Mouse (Mus musculus): Measurements from ENCODE around the gene Hipk4. TPM values are rescaled to one million over a fixed set of nuclear protein-coding genes. Genes with fewer than 3 reads are reported as not detected.
"Not testable (repeated sequence)": the region's sequence is repeated elsewhere in the genome, so short reads cannot be mapped to it uniquely, and the experiment has no call there.

Hipk4 gene
- polyA plus RNA-seq, 1 experiment from 2014 or later, result 0.23 TPM

GRCm38 (mm10) chr7:27486102-27486769 is 36.8 kb upstream of the Hipk4 start:
- Histone ChIP-seq H3K4me2 (peak overlapping the region; percentile 94), H3K36me3 (peaks cover 15% of the 10 kb centered on the region), H3K4me3 (peak overlapping the region; percentile 87), H3K9ac (peak overlapping the region; percentile 91), H3K9me3 (replicated peaks) (no peaks in the 10 kb centered on the region), H3K27ac (peak overlapping the region; percentile 95), H3K27me3 (replicated peaks) (no peaks in the 10 kb centered on the region), H3K4me1 (peaks cover 81% of the 10 kb centered on the region)
- ATAC-seq, result no peak
- WGBS (ENCODE audit: insufficient replicate concordance), result 2% methylated on average over 13 of the region's 13 CpGs

- Histone ChIP-seq H3K9ac (peak within 1 kb of the TSS; percentile 91), H3K4me2 (peak within 1 kb of the TSS; percentile 94), H3K36me3 (peaks cover 15% of the 10 kb centered on the region), H3K27ac (peak within 1 kb of the TSS; percentile 95), H3K4me1 (peaks cover 81% of the 10 kb centered on the region), H3K4me3 (peak within 1 kb of the TSS; percentile 87), H3K9me3 (replicated peaks) (no peaks in the 10 kb centered on the region), H3K27me3 (replicated peaks) (no peaks in the 10 kb centered on the region)
- under 1% methylated on average over 79 of the region's 80 CpGs for WGBS (ENCODE audit: insufficient replicate concordance)
- peak; percentile 81 for ATAC-seq
Observed at GRCm38 (mm10) chr7:27486770-27487697, 36.0 kb upstream of the Hipk4 start, which contains the start of gene Sertad1. Sertad1 (plus strand) TSS chr7:27486910.

GRCm38 (mm10) chr7:27487740-27488268 is 35.3 kb upstream of the Hipk4 start:
- peaks cover 81% of the 10 kb centered on the region for H3K4me1 ChIP-seq
- no peak for ATAC-seq

DNA sequence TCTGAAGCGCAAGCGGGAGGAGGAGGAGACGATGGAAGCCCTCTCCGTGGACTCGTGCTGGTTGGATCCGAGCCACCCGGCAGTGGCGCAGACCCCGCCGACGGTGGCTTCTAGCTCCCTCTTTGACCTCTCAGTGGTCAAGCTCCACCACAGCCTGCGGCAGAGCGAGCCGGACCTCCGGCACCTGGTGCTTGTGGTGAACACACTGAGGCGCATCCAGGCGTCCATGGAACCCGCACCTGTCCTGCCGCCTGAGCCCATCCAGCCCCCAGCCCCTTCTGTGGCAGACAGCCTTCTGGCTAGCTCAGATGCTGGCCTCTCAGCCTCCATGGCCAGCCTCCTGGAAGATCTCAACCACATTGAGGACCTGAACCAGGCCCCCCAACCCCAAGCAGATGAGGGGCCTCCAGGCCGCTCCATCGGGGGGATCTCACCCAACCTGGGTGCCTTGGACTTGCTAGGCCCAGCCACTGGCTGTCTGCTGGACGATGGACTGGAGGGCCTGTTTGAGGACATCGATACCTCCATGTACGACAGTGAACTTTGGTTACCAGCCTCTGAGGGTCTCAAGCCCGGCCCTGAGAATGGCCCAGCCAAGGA is 33.7 kb upstream of the Hipk4 start:
- Histone ChIP-seq H3K9ac (peak overlapping the region; percentile 76), H3K4me1 (peaks cover 80% of the 10 kb centered on the region), H3K27ac (peak overlapping the region; percentile 96), H3K4me3 (no peak overlapping the region), H3K36me3 (peaks cover 15% of the 10 kb centered on the region), H3K27me3 (replicated peaks) (no peaks in the 10 kb centered on the region), H3K4me2 (peak overlapping the region; percentile 94), H3K9me3 (replicated peaks) (no peaks in the 10 kb centered on the region)
- 90% methylated on average over 25 of the region's 25 CpGs for WGBS (ENCODE audit: insufficient replicate concordance)
- ATAC-seq, result no peak

More at GRCm38 (mm10) chr7:27487740-27488268, 35.3 kb upstream of the Hipk4 start:
- peak overlapping the region; percentile 91 for H3K9ac ChIP-seq
- H3K36me3 ChIP-seq, result peaks cover 15% of the 10 kb centered on the region
- H3K27ac ChIP-seq, result peak overlapping the region; percentile 95
- WGBS (ENCODE audit: insufficient replicate concordance), result 1% methylated on average over 13 of the region's 13 CpGs
- peak overlapping the region; percentile 87 for H3K4me3 ChIP-seq
- no peaks in the 10 kb centered on the region for H3K27me3 ChIP-seq (replicated peaks)
- H3K9me3 ChIP-seq (replicated peaks), result no peaks in the 10 kb centered on the region
- peak overlapping the region; percentile 94 for H3K4me2 ChIP-seq

- Histone ChIP-seq H3K4me1 (peaks cover 78% of the 10 kb centered on the region), H3K4me2 (peak overlapping the region; percentile 94), H3K27ac (peak overlapping the region; percentile 96), H3K4me3 (peak overlapping the region; percentile 64), H3K9me3 (replicated peaks) (no peaks in the 10 kb centered on the region), H3K9ac (peak overlapping the region; percentile 76), H3K27me3 (replicated peaks) (no peaks in the 10 kb centered on the region), H3K36me3 (peaks cover 15% of the 10 kb centered on the region)
- 26% methylated on average over 4 of the region's 4 CpGs for WGBS (ENCODE audit: insufficient replicate concordance)
- no peak for ATAC-seq
Observed at GRCm38 (mm10) chr7:27490227-27490542, 32.9 kb upstream of the Hipk4 start.

GRCm38 (mm10) chr7:27490543-27491329 is 32.3 kb upstream of the Hipk4 start:
- H3K4me1 ChIP-seq, result peaks cover 73% of the 10 kb centered on the region
- WGBS (ENCODE audit: insufficient replicate concordance), result under 1% methylated on average over 31 of the region's 33 CpGs

GRCm38 (mm10) chr7:27491856-27492255 is 31.2 kb upstream of the Hipk4 start:
- Histone ChIP-seq H3K27me3 (replicated peaks) (no peaks in the 10 kb centered on the region), H3K4me1 (peaks cover 77% of the 10 kb centered on the region), H3K9ac (peak overlapping the region; percentile 76), H3K27ac (peak overlapping the region; percentile 96), H3K36me3 (peaks cover 15% of the 10 kb centered on the region), H3K4me3 (no peak overlapping the region), H3K4me2 (peak overlapping the region; percentile 94), H3K9me3 (replicated peaks) (no peaks in the 10 kb centered on the region)
- ATAC-seq, result no peak
- 66% methylated on average over 7 of the region's 7 CpGs for WGBS (ENCODE audit: insufficient replicate concordance)

More at GRCm38 (mm10) chr7:27490543-27491329, 32.3 kb upstream of the Hipk4 start:
- Histone ChIP-seq H3K27me3 (replicated peaks) (no peaks in the 10 kb centered on the region), H3K36me3 (peaks cover 15% of the 10 kb centered on the region), H3K27ac (peak overlapping the region; percentile 96), H3K9ac (peak overlapping the region; percentile 76), H3K4me2 (peak overlapping the region; percentile 94), H3K4me3 (peak overlapping the region; percentile 64), H3K9me3 (replicated peaks) (no peaks in the 10 kb centered on the region)
- ATAC-seq, result peak; percentile 89

DNA sequence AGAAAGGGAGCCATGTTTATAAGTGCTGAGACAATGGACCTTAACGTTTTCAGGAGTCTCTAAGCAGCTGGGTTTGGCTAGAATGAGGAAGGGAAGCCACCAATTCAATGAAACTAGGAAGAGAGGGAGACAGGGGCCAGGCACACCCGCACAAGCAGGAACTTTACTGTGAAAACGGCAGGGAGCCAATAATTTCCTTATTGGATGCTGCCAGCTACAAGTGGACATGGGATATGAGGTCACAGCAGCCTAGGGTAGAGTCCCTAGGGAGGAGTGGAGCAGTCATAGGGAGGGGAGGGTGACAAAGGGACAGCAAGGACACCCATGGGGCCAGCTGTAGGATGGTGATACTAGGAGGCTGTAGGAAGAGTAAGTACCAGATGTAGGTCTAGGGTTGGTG is 30.0 kb upstream of the Hipk4 start:
- ATAC-seq, result no peak
- peak overlapping the region; percentile 96; the same call in 1 of the 2 replicates for H3K27ac ChIP-seq
- H3K4me3 ChIP-seq, result no peak overlapping the region
- H3K9ac ChIP-seq, result no peak overlapping the region
- H3K27me3 ChIP-seq (replicated peaks), result no peaks in the 10 kb centered on the region
- H3K4me1 ChIP-seq, result peaks cover 83% of the 10 kb centered on the region
- 42% methylated on average over 3 of the region's 3 CpGs for WGBS (ENCODE audit: insufficient replicate concordance)
- H3K9me3 ChIP-seq (replicated peaks), result no peaks in the 10 kb centered on the region
- peaks cover 15% of the 10 kb centered on the region for H3K36me3 ChIP-seq
- no peak overlapping the region for H3K4me2 ChIP-seq

GRCm38 (mm10) chr7:27493450-27493849 is 29.6 kb upstream of the Hipk4 start:
- H3K9me3 ChIP-seq (replicated peaks), result no peaks in the 10 kb centered on the region
- no peak overlapping the region for H3K9ac ChIP-seq
- peaks cover 15% of the 10 kb centered on the region for H3K36me3 ChIP-seq
- peaks cover 79% of the 10 kb centered on the region for H3K4me1 ChIP-seq
- peak overlapping the region; percentile 96; the same call in 1 of the 2 replicates for H3K27ac ChIP-seq
- ATAC-seq, result no peak
- no peaks in the 10 kb centered on the region for H3K27me3 ChIP-seq (replicated peaks)
- H3K4me2 ChIP-seq, result no peak overlapping the region
- 71% methylated on average over 5 of the region's 5 CpGs for WGBS (ENCODE audit: insufficient replicate concordance)
- H3K4me3 ChIP-seq, result no peak overlapping the region

DNA sequence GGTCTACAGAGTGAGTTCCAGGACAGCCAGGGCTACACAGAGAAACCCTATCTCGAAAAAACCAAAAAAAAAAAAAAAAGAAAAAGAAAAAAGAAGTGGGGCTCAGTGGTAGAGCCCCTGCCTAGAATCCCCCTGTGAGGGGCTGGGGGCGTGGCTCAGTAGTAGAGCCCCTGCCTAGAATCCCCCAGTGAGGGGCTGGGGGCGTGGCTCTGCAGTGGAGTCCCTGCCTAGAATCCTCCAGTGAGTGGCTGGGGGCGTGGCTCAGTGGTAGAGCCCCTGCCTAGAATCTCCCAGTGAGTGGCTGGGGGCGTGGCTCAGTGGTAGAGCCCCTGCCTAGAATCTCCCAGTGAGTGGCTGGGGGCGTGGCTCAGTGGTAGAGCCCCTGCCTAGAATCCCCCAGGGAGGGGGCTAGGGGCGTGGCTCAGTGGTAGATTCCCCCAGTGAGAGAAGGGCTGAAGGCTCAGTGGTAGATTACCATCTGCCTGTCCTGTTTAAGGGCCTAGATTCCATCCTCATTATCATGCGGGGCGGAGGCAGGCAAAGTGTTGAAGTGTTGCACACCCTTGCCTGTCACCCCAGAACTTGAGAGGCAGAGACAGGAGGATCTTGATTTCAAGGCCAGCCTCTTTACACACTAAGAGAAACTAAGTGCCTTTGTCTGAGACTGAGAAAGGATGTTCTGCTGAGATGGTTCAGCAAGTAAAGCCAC is 28.3 kb upstream of the Hipk4 start:
- H3K4me1 ChIP-seq, result peaks cover 66% of the 10 kb centered on the region
- 71% methylated on average over 9 of the region's 9 CpGs for WGBS (ENCODE audit: insufficient replicate concordance)

More for the DNA sequence above, 28.3 kb upstream of the Hipk4 start:
- H3K36me3 ChIP-seq; H3K9me3 ChIP-seq (replicated peaks); ATAC-seq; H3K4me2 ChIP-seq; H3K27ac ChIP-seq; H3K4me3 ChIP-seq; H3K27me3 ChIP-seq (replicated peaks); H3K9ac ChIP-seq: not testable (repeated sequence)

All from liver, embryonic 12.5 days (tissue).